Mouse (Mus musculus): ENCODE data around the gene Itfg2.

The Itfg2 gene

DNA sequence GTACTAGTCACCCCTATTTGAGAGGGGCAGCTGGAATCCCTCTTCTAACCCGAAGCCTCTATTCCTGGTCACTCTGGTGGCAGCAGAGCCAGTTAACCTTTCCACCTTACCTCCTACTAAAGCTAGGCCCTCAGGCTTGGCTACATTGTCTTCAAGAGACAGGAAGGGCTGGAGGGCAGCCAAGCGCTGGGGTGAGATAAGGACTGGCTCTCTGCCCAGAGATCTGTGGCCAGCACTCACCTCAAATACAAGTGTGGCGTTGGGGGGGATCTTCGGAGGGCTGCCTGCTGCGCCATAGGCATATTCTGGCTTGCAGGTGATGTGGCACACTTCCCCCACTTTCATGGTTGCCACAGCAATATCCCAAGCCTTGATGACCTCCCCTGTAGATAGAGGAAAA lies 10.7 kb upstream of the Itfg2 start:
- no peak for DNase-seq (ENCODE audit: low spot score in 2 of 2)

DNA sequence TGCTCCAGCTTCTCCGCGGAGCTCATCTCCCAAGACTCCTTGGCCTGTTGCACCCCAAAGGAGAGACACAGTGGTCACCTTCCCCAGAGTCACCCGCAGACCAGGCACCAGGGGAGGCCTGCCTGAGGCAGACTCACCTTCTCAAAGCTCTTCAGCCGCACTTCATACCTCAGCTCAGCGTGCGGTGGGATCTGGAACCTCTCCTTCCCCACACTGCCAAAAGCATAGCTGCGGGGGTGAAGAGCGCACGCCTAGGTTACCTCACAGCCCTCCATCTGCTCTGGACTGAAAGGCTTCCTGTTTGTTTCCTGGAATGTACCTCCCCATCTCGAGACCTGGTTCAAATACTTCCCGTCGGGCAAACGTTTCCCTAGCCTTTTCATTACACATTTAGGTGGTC lies 8.8 kb upstream of the Itfg2 start:
- DNase-seq (ENCODE audit: low spot score in 2 of 2): no peak

DNA sequence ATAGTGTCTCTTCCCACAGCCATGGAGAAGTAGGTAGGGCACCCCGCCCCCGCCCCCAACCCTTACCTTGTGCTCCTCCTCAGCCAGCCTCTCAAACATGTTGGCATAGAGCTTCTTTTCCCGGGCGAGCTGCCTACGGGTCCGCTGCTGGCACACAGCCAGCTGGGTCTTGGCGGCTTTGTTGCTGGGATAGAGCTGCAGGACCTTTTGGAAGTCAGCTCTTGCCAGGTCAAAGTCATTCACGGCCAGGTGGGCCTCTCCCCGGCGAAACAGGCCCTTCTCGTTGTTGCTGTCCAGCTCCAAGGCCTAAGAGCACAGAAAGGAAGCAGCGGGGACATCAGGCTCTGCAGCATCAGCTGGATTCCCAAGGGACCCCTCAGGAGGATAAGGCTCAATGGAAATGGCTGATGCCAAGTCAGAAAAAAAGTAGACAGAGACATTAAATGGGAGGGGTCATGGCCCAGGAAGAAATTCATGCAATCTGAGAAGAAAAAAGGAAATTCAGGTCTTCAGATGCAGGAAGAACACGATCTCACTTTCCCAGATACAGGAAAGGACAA lies 7.7 kb upstream of the Itfg2 start:
- DNase-seq (ENCODE audit: low spot score in 2 of 2): no peak

DNA sequence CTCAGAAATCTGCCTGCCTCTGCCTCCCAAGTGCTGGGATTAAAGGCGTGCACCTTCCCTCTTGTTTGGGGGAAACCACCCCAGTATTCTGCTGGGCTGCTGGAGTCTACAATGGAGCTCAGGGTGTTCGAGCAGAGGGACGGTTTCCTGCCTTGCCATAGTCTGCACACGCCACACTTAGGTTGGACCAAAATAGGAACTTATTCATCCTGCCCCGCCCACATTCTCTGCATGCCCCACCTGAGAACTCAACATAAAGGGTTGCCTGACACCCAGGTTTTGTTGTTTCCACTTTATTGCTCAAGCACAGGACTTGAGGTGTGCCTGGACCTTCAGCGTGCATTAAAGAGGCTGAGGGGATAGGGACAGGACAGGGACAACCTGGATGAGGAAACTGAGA lies 5.1 kb upstream of the Itfg2 start:
- DNase-seq (ENCODE audit: low spot score in 2 of 2): no peak

DNA sequence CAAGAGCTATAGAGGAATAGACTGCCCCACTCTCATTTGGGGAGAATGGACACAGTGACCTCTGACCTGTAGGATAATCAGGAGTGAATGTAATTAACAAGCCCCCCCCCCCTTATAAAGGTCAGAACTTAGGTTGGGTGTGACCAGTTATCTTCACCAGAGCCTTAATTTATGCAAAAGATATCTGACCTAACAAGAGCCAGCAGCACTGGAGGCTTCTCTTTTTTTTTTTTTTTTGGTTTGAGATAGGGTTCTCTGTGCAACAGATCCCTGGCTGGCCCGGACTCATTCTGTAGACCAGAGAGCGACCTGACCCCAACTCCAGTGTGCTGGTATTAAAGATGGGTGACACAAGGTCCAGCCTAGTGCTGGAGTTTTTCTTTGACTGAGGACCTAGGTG lies 4.6 kb upstream of the Itfg2 start:
- DNase-seq (ENCODE audit: low spot score in 2 of 2): no peak

DNA sequence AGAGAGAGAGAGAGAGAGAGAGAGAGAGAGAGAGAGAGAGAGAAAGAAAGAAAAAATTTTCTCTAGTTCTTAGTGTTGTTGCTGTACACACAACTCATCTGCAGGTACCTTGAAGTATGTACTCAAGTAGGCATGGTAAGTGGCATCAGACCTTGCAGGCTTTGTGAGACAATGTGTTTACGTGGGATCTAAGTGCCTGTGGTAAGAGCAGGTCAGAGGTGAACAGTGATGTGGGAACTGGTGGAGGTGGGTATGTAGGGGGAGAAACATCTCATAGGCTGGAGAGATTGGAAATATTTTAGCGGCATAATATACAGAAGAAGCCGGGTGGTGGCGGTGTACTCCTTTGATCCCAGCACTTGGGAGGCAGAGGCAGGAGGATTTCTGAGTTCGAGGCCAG lies 2.8 kb upstream of the Itfg2 start:
- no peak for DNase-seq (ENCODE audit: low spot score in 2 of 2)

DNA sequence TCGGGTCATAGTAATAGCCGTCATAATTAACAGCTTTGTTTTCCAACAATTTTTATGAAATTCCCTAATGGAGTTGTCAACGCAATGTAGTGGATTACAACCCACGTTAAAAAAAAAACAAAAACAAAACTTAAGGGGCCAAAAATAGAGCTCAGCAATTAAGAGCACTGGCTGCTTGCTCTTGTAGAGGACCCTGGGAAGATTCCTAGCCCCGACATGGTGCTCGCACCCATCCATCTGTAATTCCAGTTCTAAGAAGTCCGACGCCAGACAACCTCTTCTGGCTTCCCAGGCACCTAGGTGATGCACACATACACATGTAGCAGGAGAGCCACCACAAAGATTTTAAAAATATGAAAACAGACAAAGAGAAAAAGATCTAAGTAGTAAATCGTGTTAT lies 315 bp upstream of the Itfg2 start:
- DNase-seq (ENCODE audit: low spot score in 2 of 2): no peak

DNA sequence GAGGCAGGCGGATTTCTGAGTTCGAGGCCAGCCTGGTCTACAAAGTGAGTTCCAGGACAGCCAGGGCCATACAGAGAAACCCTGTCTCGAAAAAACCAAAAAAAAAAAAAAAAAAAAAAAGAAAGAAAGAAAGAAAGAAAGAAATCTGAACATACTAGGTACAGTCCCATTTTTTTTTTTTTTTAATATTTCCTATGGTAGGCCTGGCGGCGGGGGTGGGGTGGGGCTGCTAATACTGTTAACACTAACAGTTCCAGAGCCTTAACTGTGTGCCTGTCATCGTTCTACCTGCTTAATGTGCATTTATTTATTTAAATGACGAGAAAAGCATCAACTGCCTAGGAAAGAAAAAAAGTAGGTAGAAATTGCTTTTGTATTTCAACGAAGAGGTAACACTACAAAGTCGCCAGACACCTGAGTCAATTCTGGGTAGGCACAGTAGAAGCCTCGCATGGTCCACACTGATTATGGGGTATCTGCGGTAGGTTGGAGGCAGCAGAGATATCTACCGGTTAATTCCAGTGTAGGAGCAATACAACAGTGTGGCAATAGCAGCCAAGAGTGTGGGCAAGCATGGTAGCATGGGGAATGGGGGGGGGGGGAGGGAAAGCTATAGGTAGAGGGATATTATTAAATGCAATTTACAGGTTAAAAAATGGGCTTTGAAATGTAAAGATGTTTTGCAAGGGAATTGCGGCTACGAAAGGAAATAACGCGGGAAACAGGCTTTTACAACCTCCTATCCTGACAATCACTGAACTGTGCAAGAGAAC lies 1.0 kb downstream of the Itfg2 start:
- peak in 1 of 2 experiments; percentile 27 for DNase-seq (ENCODE audit: low spot score in 2 of 2)

DNA sequence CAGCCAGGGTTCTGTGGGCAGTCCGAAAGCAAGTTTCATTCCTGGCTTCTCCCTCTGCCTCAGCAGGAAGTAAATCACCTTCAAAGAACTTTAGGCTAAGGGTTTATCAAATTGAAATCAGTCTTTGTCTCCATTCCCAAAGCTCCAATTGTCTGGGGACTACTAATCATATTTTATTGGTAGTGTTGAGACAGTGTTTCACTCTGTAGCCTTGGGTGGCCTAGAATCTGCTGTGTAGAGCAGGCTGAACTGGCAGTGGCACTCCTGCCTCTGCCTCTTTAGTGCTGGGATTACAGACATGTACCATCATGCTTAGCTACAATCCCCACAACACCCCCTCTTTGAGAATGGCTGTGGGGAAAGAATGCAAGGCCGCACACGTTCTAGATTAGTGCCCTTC lies 3.3 kb downstream of the Itfg2 start:
- DNase-seq (ENCODE audit: low spot score in 2 of 2): no peak

DNA sequence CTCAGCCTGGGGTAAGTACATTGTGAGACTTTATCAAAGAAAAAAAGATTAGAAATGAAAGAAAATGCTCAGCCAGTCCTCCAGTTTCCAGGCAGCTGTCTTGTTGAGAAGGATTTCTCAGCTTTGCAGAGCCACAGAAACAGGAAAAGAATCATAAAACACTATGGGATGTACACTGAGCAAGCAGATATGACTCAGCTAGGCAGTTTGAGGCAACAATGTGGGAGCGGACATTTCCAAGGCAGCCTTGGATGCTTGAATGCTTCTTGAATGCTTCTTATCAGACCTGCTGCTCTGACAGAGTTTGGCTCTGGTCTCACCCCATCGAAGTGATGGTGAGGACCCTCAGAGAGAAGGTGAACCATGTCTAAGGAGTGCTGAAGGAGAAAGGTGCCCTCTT lies 3.7 kb downstream of the Itfg2 start:
- peak in 1 of 2 experiments; percentile 58 for DNase-seq (ENCODE audit: low spot score in 2 of 2)

DNA sequence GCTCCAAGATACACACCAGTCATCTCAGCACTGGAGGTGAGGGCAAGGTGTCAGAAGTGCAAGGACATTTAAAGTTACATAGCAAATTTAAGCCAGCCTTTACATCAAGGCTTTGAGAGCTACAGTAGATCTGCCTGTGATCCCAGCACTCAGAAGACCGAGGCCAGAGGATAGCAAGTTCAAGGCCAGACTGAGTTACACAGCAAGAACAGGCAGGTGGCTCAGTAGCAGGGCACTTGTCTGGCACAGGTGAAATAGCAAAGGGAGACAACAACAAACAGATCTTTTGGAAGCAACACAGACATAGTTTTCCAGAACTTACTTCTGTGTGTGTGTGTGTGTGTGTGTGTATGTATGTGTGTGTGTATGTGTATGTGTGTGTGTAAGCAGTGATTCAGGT lies 6.7 kb downstream of the Itfg2 start:
- no peak for DNase-seq (ENCODE audit: low spot score in 2 of 2)

DNA sequence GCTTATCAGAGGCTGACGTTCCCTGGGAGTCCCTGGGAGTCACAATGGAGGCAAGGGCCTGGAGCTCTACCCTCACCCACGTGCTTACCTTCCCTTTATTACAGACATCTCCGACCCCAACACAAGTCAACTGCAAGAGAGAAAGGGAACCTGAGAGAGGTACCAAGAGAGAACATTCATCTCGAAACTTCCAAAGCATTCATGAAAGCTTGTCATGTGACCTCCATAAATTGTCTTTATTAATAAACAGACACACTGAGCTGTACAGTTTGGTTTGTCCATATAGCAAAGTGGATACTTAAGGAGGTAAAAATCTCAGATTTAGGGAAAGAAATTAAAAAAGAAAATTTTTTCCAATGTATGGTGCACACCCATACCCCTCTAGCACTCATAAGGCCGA lies 8.6 kb downstream of the Itfg2 start:
- DNase-seq (ENCODE audit: low spot score in 2 of 2): no peak

DNA sequence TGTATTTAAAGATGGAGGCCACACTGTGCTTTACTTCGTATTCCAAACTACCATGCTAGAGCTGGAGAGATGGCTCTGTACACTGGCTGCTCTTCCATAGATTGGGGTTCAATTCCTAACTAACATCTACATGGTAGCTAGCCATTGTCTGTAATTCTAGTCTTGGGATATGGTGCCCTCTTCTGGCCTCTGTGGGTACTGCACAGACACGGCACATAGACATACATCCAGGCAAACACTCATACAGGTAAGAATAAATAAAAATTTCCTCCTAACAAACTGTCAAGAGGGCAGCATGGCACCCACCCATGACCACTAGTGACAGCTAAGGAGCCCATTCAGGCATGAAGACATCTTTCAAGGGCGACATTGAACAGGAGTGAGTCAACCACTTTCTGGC lies 13.6 kb downstream of the Itfg2 start:
- DNase-seq (ENCODE audit: low spot score in 2 of 2): peak; percentile 89 to 90

DNA sequence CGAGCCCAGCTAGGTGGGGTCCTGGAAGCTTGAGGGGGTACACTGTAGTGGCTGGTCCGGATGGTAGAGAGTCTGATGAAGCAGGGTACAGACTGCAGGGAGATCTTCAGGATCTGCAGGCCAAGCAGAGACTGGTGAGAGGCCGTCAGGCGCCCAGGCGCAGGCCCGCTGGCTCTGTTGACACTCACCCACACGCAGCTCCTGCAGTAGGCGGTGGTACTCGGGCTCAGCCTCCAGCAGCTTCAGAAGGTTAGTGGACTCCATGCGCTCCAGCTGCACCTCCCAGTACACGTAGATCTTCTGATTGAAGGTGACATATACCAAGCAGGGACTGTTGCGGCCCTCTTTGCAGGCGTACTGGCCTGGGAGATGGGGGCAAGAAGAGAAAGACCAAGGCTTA lies 14.4 kb downstream of the Itfg2 start:
- no peak for DNase-seq (ENCODE audit: low spot score in 2 of 2)

DNA sequence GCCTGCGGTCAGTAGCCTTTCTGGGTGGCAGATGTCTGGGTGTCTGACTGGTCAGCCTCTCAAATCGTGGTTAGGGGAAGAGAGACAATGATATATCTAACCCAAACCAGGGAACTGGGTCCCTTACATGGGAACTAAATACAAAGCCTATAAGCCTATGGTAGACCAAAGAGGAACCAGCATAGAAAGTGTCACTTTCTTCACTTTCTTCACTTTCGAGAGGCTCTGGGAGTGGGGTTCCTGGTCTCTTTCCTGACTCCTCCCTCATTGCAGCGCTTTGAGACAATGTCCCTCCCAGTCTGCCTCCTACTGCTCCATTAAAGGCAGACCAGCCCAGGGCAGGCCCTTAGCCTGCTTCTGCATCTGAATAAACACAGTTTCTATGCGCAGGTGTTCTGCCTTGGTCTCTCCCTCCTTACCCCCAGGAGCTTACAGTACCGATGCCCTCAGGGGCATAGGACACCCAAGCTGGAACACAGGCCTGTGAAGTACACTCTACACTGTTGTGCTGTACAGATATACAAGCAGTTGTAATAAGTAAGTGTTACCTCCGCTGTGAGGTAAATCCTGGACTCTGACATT lies 16.1 kb downstream of the Itfg2 start:
- no peak for DNase-seq (ENCODE audit: low spot score in 2 of 2)

DNA sequence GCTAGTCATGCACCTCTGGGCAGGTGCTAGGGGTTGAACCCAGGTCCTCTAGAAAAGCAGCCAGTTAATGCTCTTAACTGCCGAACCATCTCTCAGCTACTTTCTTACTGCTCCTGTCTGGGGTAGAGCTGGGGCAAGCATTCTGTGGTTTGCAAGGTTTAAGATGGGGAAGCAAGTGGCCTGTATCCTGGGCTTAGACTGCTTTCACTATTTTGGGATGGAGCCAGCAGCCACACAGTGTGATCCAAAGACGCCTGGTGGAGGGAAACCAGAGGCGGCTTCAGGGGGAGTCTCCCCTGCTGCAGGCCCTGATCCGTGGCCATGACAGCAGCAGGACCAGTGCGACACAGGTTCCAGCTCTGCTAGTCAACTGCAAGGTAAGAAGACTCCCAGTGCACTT lies 20.0 kb downstream of the Itfg2 start:
- DNase-seq (ENCODE audit: low spot score in 2 of 2): no peak

DNA sequence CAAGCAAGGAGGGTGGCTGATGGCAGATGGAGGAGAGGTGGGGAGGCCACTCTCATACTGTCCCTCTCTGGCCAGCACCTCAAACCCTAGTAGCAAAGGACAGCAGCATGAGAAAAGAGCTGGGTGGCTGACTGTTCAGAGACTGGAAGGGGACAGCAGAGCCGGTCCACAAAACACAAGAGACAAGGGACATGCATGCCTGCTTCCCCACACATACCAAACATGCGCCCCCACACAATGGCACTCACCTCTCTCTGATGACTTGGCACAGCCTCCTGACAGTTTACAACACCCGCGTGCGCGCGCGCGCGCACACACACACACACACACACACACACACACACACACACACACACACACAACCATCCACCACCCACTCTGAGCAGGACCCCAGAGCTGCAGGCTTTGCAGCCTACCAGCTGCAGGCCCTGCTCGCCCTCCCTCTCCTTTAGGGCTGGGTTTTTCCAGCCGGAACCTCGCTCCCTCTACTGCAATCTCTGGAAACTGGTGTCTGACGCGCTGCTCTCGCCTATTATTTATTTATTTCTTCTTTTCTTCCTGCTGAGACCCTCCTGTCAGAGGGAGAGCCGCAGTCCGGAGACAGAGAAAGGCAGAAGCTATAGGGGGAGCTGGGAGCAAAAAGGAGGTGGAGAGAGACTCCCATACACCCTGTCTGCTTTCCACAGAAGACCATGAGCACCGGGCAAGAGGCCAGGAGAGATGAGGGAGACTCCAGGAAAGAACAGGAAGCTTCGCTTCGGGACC lies 25.1 kb downstream of the Itfg2 start:
- DNase-seq (ENCODE audit: low spot score in 2 of 2): peak; percentile 36 to 48

DNA sequence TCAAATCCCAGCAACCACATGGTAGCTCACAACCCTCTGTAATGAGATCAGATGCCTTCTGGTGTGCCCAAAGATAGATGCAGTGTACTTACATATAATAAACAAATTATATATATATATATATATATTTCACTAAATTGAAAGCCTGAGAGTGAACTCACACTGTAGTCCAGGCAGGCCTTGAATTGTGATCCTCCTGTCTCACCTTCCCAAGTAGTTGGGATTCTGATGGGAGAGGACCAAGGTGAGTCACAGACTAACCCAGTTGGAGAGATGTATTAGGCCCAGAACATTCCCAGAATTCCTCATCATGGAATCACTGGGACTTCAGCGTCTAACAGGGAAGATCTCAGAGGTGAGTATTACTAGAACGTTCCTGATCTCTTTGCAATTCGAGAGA lies 25.7 kb downstream of the Itfg2 start, which contains the start of gene Nrip2:
Gene Nrip2 (plus strand): TSS at position 301 of the 400 bp plus-strand sequence.
- no peak for DNase-seq (ENCODE audit: low spot score in 2 of 2)

DNA sequence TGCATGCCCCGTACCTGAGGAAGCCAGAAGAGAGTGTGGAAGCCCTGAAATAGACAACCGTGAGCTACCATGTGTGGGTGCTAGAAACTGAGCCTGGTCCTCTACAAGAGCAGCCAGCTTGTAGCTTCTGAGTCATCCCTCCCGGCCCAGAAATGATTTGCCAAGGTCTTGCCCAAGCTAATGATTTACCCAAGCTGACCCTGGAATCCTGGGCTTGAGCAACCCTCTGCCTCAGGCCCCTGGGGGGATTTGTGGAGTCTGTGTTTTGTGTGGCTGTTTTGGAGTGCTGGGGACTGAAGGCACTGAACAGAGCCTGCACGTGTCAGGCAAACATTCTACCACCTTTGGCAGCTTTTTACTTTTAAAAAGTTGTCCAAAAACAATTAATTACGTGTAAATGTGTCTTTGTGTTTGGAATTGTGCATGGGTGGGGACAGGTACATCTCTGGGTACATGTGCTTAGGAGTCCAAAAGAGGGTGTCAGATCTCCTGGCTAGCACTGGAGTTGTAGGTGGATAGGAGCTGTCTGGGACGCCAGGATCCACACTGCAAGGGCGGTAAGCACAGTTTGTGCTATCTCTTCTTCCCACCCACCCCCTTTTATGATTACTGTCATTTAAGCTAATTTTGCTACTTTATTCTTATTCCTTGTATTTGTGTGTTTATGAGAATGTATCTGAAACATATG lies 27.0 kb downstream of the Itfg2 start:
- DNase-seq (ENCODE audit: low spot score in 2 of 2): no peak

DNA sequence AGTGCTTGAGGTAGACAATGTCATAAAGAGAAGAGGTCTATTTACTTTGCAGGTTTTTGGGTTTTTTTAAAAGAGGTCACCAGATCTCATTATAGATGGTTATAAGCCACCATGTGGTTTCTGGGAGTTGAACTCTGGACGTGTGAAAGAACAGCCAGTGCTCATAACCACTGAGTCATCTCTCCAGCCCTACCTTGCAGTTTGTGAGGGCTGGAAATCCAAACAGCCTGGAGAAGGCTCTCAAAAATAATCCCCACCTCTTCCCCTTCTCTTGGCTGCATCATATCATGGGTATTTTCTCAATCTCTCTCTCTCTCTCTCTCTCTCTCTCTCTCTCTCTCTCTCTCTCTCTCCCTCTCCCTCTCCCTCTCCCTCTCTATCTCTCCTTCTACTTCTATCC lies 34.0 kb downstream of the Itfg2 start:
- no peak for DNase-seq (ENCODE audit: low spot score in 2 of 2)

DNA sequence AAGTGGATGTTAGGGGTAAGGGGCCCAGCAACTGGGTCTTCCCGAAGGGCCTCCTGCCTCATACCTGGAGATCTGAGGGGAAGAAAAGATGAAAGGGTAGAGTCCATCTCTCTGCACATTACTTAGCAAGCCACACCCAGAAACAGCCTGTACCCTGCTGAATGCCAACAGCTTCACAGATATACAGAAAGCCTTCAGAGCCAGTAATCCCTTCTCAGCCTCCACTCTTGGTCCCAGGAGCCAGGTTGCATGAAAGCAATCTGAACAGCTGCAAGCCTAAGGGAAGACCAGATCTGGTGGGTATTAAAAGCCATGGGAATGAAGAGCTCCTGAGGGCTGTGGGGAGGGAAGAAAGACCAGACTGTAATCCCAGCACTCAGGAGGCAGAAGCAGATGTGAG lies 35.5 kb downstream of the Itfg2 start:
- DNase-seq (ENCODE audit: low spot score in 2 of 2): no peak

DNA sequence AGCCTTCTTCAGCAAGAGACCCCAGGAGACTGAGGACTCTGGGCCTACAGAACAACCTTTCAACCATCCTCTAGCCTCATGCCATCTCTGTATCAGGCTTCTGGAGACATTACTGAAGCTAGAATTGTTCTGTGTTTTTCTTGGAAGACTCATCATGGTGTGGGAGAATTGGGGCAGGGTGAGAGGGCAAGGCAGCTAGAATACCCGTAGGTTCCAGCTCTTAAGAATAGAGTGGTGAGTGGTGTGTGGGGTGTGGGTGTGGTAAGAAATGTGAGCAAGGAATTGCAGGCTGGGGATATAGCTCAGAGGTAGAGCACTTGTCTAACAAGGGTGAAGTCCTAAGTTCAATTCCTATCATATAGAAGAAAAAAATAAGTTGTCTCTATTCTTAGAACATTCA lies 39.7 kb downstream of the Itfg2 start:
- no peak for DNase-seq (ENCODE audit: low spot score in 2 of 2)
